Mouse (Mus musculus): Measurements from ENCODE around the gene Abhd17a.
"Not testable (repeated sequence)": the region's sequence is repeated elsewhere in the genome, so short reads cannot be mapped to it uniquely, and the experiment has no call there.

Abhd17a gene

DNA sequence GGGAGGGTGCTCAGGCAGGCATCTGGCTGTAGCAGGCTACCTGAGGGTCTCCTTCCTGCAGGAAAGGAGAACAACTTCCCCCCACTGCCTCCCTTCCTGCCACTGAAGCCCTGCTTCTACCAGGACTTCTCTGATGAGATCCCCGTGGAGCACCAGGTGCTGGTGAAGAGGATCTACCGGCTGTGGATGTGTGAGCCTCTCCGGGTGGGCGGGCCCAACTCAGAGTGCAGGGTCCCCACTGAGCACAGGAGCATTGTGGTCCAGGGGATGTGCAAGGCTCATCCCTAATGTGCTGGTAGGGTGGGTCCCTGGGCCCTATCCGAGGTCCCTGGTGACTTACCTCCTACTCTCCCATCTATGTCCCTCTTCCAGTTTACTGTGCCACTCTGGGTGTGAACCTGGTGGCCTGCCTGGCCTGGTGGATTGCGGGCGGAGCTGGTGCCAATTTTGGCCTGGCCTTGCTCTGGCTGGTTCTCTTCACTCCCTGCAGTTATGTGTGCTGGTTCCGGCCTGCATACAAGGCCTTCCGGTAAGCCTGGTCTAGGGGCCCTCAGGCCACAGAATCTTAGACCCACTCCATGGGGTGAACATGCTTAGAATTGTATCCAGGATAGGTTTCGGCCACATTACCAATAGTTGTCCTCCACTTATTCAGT, 19.3 kb upstream of the Abhd17a start:
- DNase-seq (ENCODE audit: extremely low read depth, insufficient read length, low spot score) = no peak

GRCm38 (mm10) chr10:80608435-80608834, 18.3 kb upstream of the Abhd17a start:
- no peak for DNase-seq (ENCODE audit: extremely low read depth, insufficient read length, low spot score)

DNA sequence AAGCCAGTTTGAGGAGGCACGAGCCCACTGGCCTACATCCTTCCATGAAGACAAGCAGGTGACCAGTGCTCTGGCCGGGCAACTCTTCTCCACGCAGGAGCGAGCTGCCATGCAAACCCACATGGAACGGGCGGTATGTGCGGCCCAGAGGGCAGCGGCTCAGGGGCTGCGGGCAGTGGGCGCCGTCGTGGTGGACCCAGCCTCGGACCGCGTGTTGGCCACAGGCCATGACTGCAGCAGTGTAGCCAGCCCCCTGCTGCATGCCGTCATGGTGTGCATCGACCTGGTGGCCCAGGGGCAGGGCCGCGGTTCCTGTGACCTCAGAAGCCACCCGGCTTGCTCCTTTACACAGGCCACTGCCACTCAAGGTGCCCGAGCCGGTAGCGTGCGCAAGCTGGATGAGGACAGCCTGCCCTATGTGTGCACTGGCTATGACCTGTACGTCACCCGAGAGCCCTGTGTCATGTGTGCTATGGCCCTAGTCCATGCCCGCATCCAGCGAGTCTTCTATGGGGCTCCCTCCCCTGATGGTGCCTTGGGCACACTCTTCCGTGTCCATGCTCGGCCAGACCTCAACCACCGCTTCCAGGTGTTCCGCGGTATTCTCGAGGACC, 16.7 kb upstream of the Abhd17a start:
- no peak for DNase-seq (ENCODE audit: extremely low read depth, insufficient read length, low spot score)

DNA sequence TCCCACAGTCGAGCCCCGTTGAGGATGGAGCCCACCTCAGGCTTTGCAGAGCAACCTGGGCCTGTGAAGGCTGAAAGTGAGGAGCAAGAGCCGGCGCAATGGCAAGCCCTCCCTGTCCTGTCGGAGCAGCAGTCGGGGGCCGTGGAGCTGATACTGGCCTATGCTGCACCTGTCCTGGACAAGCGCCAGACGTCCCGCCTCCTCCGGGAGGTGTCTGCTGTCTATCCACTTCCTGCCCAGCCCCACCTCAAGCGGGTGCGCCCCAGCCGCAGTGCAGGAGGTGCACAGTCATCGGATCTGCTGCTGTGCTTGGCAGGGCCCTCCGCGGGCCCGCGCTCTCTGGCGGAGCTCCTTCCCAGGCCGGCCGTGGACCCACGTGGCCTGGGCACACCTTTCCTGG, 16.2 kb upstream of the Abhd17a start:
- DNase-seq (ENCODE audit: extremely low read depth, insufficient read length, low spot score) = no peak

- DNase-seq (ENCODE audit: extremely low read depth, insufficient read length, low spot score) = not testable (repeated sequence)
Measured at GRCm38 (mm10) chr10:80605721-80606120, 15.6 kb upstream of the Abhd17a start, which contains the start of gene Gm49322. Gene Gm49322, plus strand, starts transcription at chr10:80606021.

DNA sequence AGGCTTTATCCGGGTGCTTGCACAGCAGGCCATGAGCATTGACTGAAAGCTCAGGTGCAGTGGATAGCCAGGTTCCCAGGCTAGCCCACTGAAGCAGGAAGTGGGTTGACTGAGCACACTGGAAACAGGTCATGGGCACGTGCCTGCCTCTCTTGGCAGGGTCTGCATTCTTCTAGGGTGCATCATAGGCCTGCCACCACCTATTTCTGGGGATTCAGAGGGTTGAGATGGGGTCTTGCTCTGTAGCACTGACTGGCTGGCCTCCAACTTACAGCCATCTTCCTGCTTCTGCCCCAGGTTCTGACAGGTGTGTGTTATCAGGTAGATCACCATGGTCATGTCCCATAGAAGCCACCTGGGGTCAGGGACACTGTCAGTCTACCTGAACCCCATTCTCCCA, 14.8 kb upstream of the Abhd17a start:
- DNase-seq (ENCODE audit: extremely low read depth, insufficient read length, low spot score) = no peak

DNA sequence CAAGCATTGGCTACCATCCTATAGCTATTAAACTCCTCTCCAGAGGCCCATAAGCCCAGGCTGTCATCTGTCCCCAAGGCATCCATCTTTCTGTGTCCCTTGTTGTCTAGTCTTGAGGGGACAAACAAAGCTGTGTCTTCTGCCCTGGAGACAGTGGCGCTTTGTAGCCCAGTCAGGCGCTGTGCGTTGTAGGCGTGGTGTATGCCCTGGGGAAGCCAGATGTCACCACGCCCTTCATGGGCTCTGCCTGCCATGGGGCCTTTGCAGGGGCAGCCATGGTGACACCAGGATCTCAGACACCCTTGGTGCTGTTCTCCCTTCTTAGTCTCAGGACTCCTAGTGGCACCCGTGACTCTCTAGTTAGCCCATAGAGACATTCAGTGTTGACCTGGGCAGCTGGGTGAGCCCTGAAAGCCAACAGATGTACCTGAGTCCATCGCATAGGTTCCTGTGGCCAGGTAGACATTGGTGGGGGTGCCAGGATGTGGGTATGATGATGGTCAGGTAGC, 13.9 kb upstream of the Abhd17a start:
- DNase-seq (ENCODE audit: extremely low read depth, insufficient read length, low spot score) = no peak

- DNase-seq (ENCODE audit: extremely low read depth, insufficient read length, low spot score) = no peak
Measured at GRCm38 (mm10) chr10:80603364-80603763, 13.2 kb upstream of the Abhd17a start.

DNA sequence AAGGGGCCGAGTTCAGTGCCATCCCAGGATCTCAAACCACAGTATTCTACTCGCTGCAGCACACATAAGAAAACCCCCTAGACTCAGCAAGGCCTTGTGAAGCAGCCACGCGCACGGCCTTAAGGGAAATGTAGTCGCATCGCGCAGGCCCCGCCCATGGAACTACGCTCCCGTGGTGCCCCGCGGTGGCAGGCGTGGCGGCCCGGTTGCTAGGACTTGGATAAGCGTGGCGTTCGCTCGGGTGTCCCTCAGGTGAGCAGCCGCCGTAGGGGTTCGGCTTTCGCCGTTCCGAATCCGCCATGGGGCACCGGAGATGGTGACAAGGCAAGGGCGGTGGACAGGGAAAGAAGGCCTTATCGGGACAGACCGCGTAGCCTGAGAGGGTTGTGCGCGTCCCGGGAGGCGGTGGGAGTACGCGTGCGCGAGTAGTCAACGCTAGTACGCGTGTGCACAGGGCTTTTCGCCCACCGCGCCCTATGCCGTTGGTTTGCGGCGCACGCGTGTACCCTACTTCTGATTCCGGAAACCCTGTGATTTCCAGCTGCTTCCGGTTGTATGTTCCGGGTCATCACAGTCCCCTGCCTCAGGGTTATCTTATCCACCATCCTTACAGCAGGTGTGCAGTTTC, 12.7 kb upstream of the Abhd17a start, which contains the start of the genes Scamp4 and Adat3:
TSS of gene Scamp4 (plus strand) at position 175 of the 628 bp plus-strand sequence.
TSS of gene Adat3 (plus strand) at position 183 of the 628 bp plus-strand sequence.
- peak; percentile 98 for DNase-seq (ENCODE audit: extremely low read depth, insufficient read length, low spot score)

DNA sequence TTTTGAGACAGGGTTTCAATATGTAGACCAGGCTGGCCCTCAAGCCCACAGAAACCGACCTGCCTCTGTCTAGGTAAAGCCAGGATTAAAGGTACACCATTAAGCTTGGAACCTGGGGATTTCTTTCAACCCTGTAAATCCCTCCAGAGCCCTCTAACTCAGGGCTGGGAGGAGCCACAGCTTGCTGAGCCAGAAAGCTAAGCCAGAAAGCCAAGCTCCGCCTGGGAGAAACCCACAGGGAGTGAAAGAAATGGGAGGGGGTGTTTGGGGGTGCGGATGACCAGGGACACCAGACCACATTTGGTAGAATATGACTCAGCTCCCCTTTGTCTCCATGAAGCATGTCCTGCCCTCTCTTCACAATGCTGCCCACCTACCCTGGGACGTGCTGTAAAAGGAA, 6.2 kb upstream of the Abhd17a start:
- DNase-seq (ENCODE audit: extremely low read depth, insufficient read length, low spot score) = no peak

GRCm38 (mm10) chr10:80589127-80589878, 838 bp downstream of the Abhd17a start:
- no peak for DNase-seq (ENCODE audit: extremely low read depth, insufficient read length, low spot score)

- no peak for DNase-seq (ENCODE audit: extremely low read depth, insufficient read length, low spot score)
Measured at GRCm38 (mm10) chr10:80587305-80587657, 2.9 kb downstream of the Abhd17a start.

- DNase-seq (ENCODE audit: extremely low read depth, insufficient read length, low spot score) = no peak
Measured at GRCm38 (mm10) chr10:80586407-80587304, 3.5 kb downstream of the Abhd17a start.

GRCm38 (mm10) chr10:80585581-80585980, 4.6 kb downstream of the Abhd17a start:
- no peak for DNase-seq (ENCODE audit: extremely low read depth, insufficient read length, low spot score)

- DNase-seq (ENCODE audit: extremely low read depth, insufficient read length, low spot score) = no peak
Measured at GRCm38 (mm10) chr10:80584642-80585552, 5.2 kb downstream of the Abhd17a start.

- no peak for DNase-seq (ENCODE audit: extremely low read depth, insufficient read length, low spot score)
Measured at GRCm38 (mm10) chr10:80584045-80584488, 6.1 kb downstream of the Abhd17a start.

DNA sequence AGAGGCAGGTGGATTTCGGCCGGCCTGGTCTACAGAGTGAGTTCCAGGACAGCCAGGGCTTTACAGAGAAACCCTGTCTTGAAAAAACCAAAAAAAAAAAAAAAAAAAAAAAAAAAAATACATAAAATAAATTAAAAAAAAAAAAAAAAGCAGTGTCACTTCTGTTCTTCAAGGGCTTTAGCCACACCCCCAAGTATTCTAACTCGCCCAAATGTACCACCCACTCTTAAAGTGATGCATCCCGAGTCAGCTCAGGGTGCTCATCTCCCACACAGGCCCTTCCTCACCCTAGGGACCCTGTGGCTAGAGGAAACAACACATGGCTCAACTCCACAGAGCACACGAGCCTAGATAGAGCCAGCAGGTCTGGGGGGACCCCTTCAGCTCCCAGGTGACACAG, 7.1 kb downstream of the Abhd17a start:
- no peak for DNase-seq (ENCODE audit: extremely low read depth, insufficient read length, low spot score)

DNA sequence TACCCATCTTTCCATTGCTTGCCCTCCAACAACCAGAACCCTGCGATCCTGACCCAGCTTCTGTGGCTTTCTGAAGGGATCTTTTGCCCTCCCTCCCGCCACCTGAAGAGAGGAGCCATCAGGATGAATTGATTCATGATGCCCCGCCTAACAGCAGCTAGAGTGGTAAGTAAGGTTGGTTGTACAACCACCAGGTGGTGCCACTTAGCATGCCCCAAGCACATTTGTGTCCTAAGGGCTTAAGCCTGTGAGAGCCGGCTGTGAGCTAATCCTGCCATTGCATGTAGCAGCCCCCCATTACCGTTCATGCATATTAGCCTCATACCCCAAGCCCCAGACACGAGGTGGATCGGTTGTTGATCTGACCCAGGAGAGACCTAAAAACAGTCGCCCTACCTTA, 11.2 kb downstream of the Abhd17a start:
- DNase-seq (ENCODE audit: extremely low read depth, insufficient read length, low spot score) = no peak

Measured in 3134 (cell line).